8 mouse cellular contexts compared by ENCODE assay signal in genomic region chr4:116596978-116597881, GRCm38 (mm10). TPM values are rescaled to one million over a fixed set of nuclear protein-coding genes. Genes with fewer than 3 reads are reported as not detected.
DNase-seq lines count a peak whose midpoint lies in the region; ATAC-seq lines count a peak whose summit lies in the region.

No protein-coding gene starts in this region.

- under 1% methylated on average over 50 of the region's 50 CpGs for WGBS in hindbrain, embryonic 16.5 days
- 2% methylated on average over 47 of the region's 50 CpGs for WGBS in macrophage (ENCODE audit: missing documents)

- H3K27ac ChIP-seq in hindbrain, embryonic 16.5 days (ENCODE audit: low read depth, low read length), result peak overlapping the region; percentile 78
- H3K27ac ChIP-seq in macrophage, result peak overlapping the region; percentile 56

- peak overlapping the region; percentile 85 for H3K4me2 ChIP-seq in hindbrain, embryonic 16.5 days (ENCODE audit: low read length)

- peaks cover 17% of the 10 kb centered on the region for H3K4me1 ChIP-seq in hindbrain, embryonic 16.5 days (ENCODE audit: control insufficient read depth, insufficient read depth, low read depth, low read length)

- peak; percentile 89 for DNase-seq in WW6 (ENCODE audit: low read depth, low spot score)
- DNase-seq in cerebellum, postnatal 4 days (ENCODE audit: low spot score in 2 of 2), result peak; percentile 77 to 84
- DNase-seq in gastrocnemius, adult 18-20 months (ENCODE audit: low spot score), result peak; percentile 89
- peak; percentile 90 to 93 for DNase-seq in left cerebral cortex, adult 18-20 months (ENCODE audit: low spot score in 2 of 2)
- peak; percentile 93 for DNase-seq in right cerebral cortex, adult 18-20 months
- peak; percentile 61 for DNase-seq in urinary bladder, postnatal 10 days (ENCODE audit: low spot score)

- ATAC-seq in hindbrain, embryonic 16.5 days, result peak; percentile 97

- no peaks in the 10 kb centered on the region for H3K9me3 ChIP-seq in hindbrain, embryonic 16.5 days (ENCODE audit: control insufficient read depth, low read length)

- H3K79me2 ChIP-seq in macrophage (ENCODE audit: inconsistent target), result no peaks in the 10 kb centered on the region

- peaks cover 18% of the 10 kb centered on the region for H3K36me3 ChIP-seq in hindbrain, embryonic 16.5 days (ENCODE audit: control insufficient read depth, insufficient read depth, low read length)
- H3K36me3 ChIP-seq in macrophage (ENCODE audit: inconsistent target), result peaks cover 33% of the 10 kb centered on the region

- H3K4me3 ChIP-seq in hindbrain, embryonic 16.5 days (ENCODE audit: low read length), result peak overlapping the region; percentile 65
- H3K4me3 ChIP-seq in macrophage (ENCODE audit: inconsistent target), result peak overlapping the region; percentile 76

- peak overlapping the region; percentile 70 for H3K9ac ChIP-seq in hindbrain, embryonic 16.5 days (ENCODE audit: low read depth, low read length)

- H3K27me3 ChIP-seq in hindbrain, embryonic 16.5 days (replicated peaks; ENCODE audit: control insufficient read depth, insufficient read depth, low read length), result no peaks in the 10 kb centered on the region

RNA-seq across cellular contexts. Expression of gene Ccdc17, which starts 0.8 kb away (rescaled TPM):
- 1 to 10 TPM; 1.3 to 1.7 TPM for total RNA-seq in gastrocnemius, adult 18-20 months (2021)
- polyA plus RNA-seq in hindbrain, embryonic 16.5 days (2015; fragmentation: Nextera tagmentation; extraction: Ambion mirVana), result 4.0 and 5.6 TPM in 2 replicates
- 1 to 10 TPM; 3.9 to 6.1 TPM for total RNA-seq in left cerebral cortex, adult 18-20 months (2021)
- 10 to 100 TPM in 11 of 26 experiments, 1 to 10 TPM in 15; 3.2 to 19.8 (median 9.2) TPM for total RNA-seq in macrophage (2018; cell fraction: chromatin; rRNA removed)
- 1 to 10 TPM in 25 of 26 experiments, under 1 TPM in 1; 0.91 to 2.9 (median 1.5) TPM for total RNA-seq in macrophage (2018; cell fraction: cytosol; rRNA removed)
- 10 to 100 TPM in 9 of 26 experiments, 1 to 10 TPM in 17; 3.2 to 19.5 (median 8.9) TPM for total RNA-seq in macrophage (2018; cell fraction: nucleus; rRNA removed)
- 1.6 to 2.2 TPM (median 2.2 TPM) in 3 replicates for polyA plus RNA-seq in macrophage (2018)

RNA-seq across cellular contexts. Expression of gene Nasp, which starts 30.5 kb away (rescaled TPM):
- total RNA-seq in gastrocnemius, adult 18-20 months (2021), result 10 to 100 TPM in 1 of 2 experiments, 1 to 10 TPM in 1; 9.1 to 10.6 TPM
- 80.6 and 88.1 TPM in 2 replicates for polyA plus RNA-seq in hindbrain, embryonic 16.5 days (2015; fragmentation: Nextera tagmentation; extraction: Ambion mirVana)
- total RNA-seq in left cerebral cortex, adult 18-20 months (2021), result 10 to 100 TPM; 24.4 to 30.2 TPM
- 10 to 100 TPM; 17.0 to 96.4 (median 46.6) TPM for total RNA-seq in macrophage (2018; cell fraction: chromatin; rRNA removed)
- total RNA-seq in macrophage (2018; cell fraction: cytosol; rRNA removed), result 10 to 100 TPM; 12.1 to 32.1 (median 23.4) TPM
- total RNA-seq in macrophage (2018; cell fraction: nucleus; rRNA removed), result 10 to 100 TPM; 13.4 to 98.4 (median 25.1) TPM
- polyA plus RNA-seq in macrophage (2018), result 25.6 to 55.5 TPM (median 47.9 TPM) in 3 replicates

RNA-seq across cellular contexts. Expression of gene Gpbp1l1, which starts 39.8 kb away (rescaled TPM):
- 10 to 100 TPM; 38.7 to 40.9 TPM for total RNA-seq in gastrocnemius, adult 18-20 months (2021)
- polyA plus RNA-seq in hindbrain, embryonic 16.5 days (2015; fragmentation: Nextera tagmentation; extraction: Ambion mirVana), result 12.1 and 14.6 TPM in 2 replicates
- total RNA-seq in left cerebral cortex, adult 18-20 months (2021), result 10 to 100 TPM; 40.5 to 47.2 TPM
- 100 to 1,000 TPM in 20 of 26 experiments, 10 to 100 TPM in 6; 62.1 to 218 (median 142) TPM for total RNA-seq in macrophage (2018; cell fraction: chromatin; rRNA removed)
- 10 to 100 TPM; 35.7 to 59.1 (median 48.0) TPM for total RNA-seq in macrophage (2018; cell fraction: cytosol; rRNA removed)
- total RNA-seq in macrophage (2018; cell fraction: nucleus; rRNA removed), result 100 to 1,000 TPM in 15 of 26 experiments, 10 to 100 TPM in 11; 54.8 to 174 (median 104) TPM
- polyA plus RNA-seq in macrophage (2018), result 27.3 to 40.2 TPM (median 37.7 TPM) in 3 replicates

RNA-seq across cellular contexts. Expression of gene Tmem69, which starts 41.5 kb away (rescaled TPM):
- total RNA-seq in gastrocnemius, adult 18-20 months (2021), result 10 to 100 TPM; 18.1 to 18.5 TPM
- 20.1 and 22.2 TPM in 2 replicates for polyA plus RNA-seq in hindbrain, embryonic 16.5 days (2015; fragmentation: Nextera tagmentation; extraction: Ambion mirVana)
- total RNA-seq in left cerebral cortex, adult 18-20 months (2021), result 1 to 10 TPM; 8.6 to 9.5 TPM
- total RNA-seq in macrophage (2018; cell fraction: chromatin; rRNA removed), result 10 to 100 TPM in 3 of 26 experiments, 1 to 10 TPM in 22, under 1 TPM in 1; 0.45 to 11.9 (median 3.5) TPM
- 10 to 100 TPM in 11 of 26 experiments, 1 to 10 TPM in 15; 3.4 to 13.4 (median 9.9) TPM for total RNA-seq in macrophage (2018; cell fraction: cytosol; rRNA removed)
- total RNA-seq in macrophage (2018; cell fraction: nucleus; rRNA removed), result 10 to 100 TPM in 8 of 26 experiments, 1 to 10 TPM in 18; 2.1 to 25.3 (median 6.1) TPM
- polyA plus RNA-seq in macrophage (2018), result 13.0 to 21.0 TPM (median 16.1 TPM) in 3 replicates

RNA-seq across cellular contexts. Expression of gene Akr1a1, which starts 54.2 kb away (rescaled TPM):
- total RNA-seq in gastrocnemius, adult 18-20 months (2021), result 100 to 1,000 TPM; 182 to 198 TPM
- 763 and 799 TPM in 2 replicates for polyA plus RNA-seq in hindbrain, embryonic 16.5 days (2015; fragmentation: Nextera tagmentation; extraction: Ambion mirVana)
- total RNA-seq in left cerebral cortex, adult 18-20 months (2021), result 100 to 1,000 TPM; 419 to 426 TPM
- total RNA-seq in macrophage (2018; cell fraction: chromatin; rRNA removed), result 100 to 1,000 TPM in 24 of 26 experiments, 10 to 100 TPM in 2; 83.3 to 459 (median 260) TPM
- 1,000 to 10,000 TPM; 1,790 to 2,654 (median 2,221) TPM for total RNA-seq in macrophage (2018; cell fraction: cytosol; rRNA removed)
- total RNA-seq in macrophage (2018; cell fraction: nucleus; rRNA removed), result 1,000 to 10,000 TPM in 2 of 26 experiments, 100 to 1,000 TPM in 24; 276 to 1,128 (median 644) TPM
- 1,138 to 1,978 TPM (median 1,711 TPM) in 3 replicates for polyA plus RNA-seq in macrophage (2018)

Comparison
In these comparisons a context has a peak if more than half of its experiments do, and no peak if none do; other contexts are left out.
1. Peak in every context shown above with its lines: DNase-seq, ATAC-seq, H3K4me3 ChIP-seq and H3K27ac ChIP-seq.